Mouse (Mus musculus): ENCODE data around the gene Rfc2. TPM values are rescaled to one million over a fixed set of nuclear protein-coding genes. Genes with fewer than 3 reads are reported as not detected.

Gene Rfc2
- total and polyA plus RNA-seq, 3 experiments: 222 to 283 (median 237) TPM

- no peak overlapping the region for H3K4me2 ChIP-seq (ENCODE audit: insufficient read depth, low read depth, poor library complexity, severe bottlenecking)
- no peak overlapping the region for H3K27ac ChIP-seq (ENCODE audit: insufficient read depth, low read depth)
- H3K79me2 ChIP-seq (replicated peaks; ENCODE audit: control insufficient read depth, extremely low read depth, insufficient read depth, poor library complexity, severe bottlenecking): peaks cover 36% of the 10 kb centered on the region
- no peak overlapping the region for H3K4me3 ChIP-seq (replicated peaks in 1 of 3; ENCODE audit: low read depth in 2 of 3, low read length in 2 of 3, poor library complexity in 1 of 3)
- H3K4me1 ChIP-seq (ENCODE audit: control insufficient read depth in 1 of 2, insufficient read depth in 2 of 2): peaks cover 2 to 19% of the 10 kb centered on the region in 2 experiments; a peak in 2 of 4 replicates
- in situ Hi-C loops (cut with MboI; ENCODE audit: low pct_ligation_motif_present, low pct_unique_long_range_greater_than_20kb, low sequenced_read_pairs): no loop called here
- no peak overlapping the region for H3K9ac ChIP-seq (ENCODE audit: insufficient read depth, low read depth)
- TF ChIP-seq ZNF384 (IDR thresholded peaks at IDR 0.05; ENCODE audit: low read depth, low read length) (peak; percentile 59), ZMIZ1 (IDR thresholded peaks at IDR 0.05; ENCODE audit: low read depth, low read length) (no peak)
- peaks cover 1% of the 10 kb centered on the region for H3K27me3 ChIP-seq (replicated peaks)
- dilution Hi-C loops (cut with MboI; ENCODE audit: extremely low pct_ligation_motif_present, extremely low pct_unique_long_range_greater_than_20kb, low sequenced_read_pairs): no loop called here
- H3K9me3 ChIP-seq (replicated peaks; ENCODE audit: low read length): no peaks in the 10 kb centered on the region
- no peak for DNase-seq (ENCODE audit: extremely low read depth)
- peaks cover 5 to 16% of the 10 kb centered on the region in 2 experiments for H3K36me3 ChIP-seq (replicated peaks in 1 of 2; ENCODE audit: control insufficient read depth in 1 of 2, insufficient read depth in 1 of 2, low read length in 1 of 2)
Measured at GRCm38 (mm10) chr5:134640371-134640770, 59.2 kb downstream of the Rfc2 start.

- no peaks in the 10 kb centered on the region for H3K36me3 ChIP-seq (replicated peaks in 1 of 2; ENCODE audit: control insufficient read depth in 1 of 2, insufficient read depth in 1 of 2, low read length in 1 of 2)
- peaks cover 2 to 3% of the 10 kb centered on the region in 2 experiments; a peak in 2 of 4 replicates for H3K4me1 ChIP-seq (ENCODE audit: control insufficient read depth in 1 of 2, insufficient read depth in 2 of 2)
- H3K9me3 ChIP-seq (replicated peaks; ENCODE audit: low read length): peaks cover 6% of the 10 kb centered on the region
- in situ Hi-C loops (cut with MboI; ENCODE audit: low pct_ligation_motif_present, low pct_unique_long_range_greater_than_20kb, low sequenced_read_pairs) (no loop called here), dilution Hi-C loops (cut with MboI; ENCODE audit: extremely low pct_ligation_motif_present, extremely low pct_unique_long_range_greater_than_20kb, low sequenced_read_pairs) (no loop called here)
- no peak overlapping the region for H3K27ac ChIP-seq (ENCODE audit: insufficient read depth, low read depth)
- no peak for DNase-seq (ENCODE audit: extremely low read depth)
- no peak overlapping the region for H3K9ac ChIP-seq (ENCODE audit: insufficient read depth, low read depth)
- peaks cover 1% of the 10 kb centered on the region for H3K27me3 ChIP-seq (replicated peaks)
- TF ChIP-seq BHLHE40 (IDR thresholded peaks at IDR 0.05; ENCODE audit: low read depth, low read length) (no peak), SMC3 (IDR thresholded peaks at IDR 0.05; ENCODE audit: low read depth, low read length) (0 out of 2 replicates have a peak, but pooled peaks have one; percentile 8), CTCF (conservative IDR thresholded peaks at IDR 0.05 in 1 of 2, IDR thresholded peaks at IDR 0.05 in 1 of 2; ENCODE audit: low read depth in 2 of 2, low read length in 2 of 2) (peak in 1 of 2 experiments; percentile 25; a peak in 2 of 4 replicates), RAD21 (IDR thresholded peaks at IDR 0.05; ENCODE audit: low read depth, low read length) (peak; percentile 7)
- no peak overlapping the region for H3K4me3 ChIP-seq (replicated peaks in 1 of 3; ENCODE audit: low read depth in 2 of 3, low read length in 2 of 3, poor library complexity in 1 of 3)
- H3K4me2 ChIP-seq (ENCODE audit: insufficient read depth, low read depth, poor library complexity, severe bottlenecking): no peak overlapping the region
- H3K79me2 ChIP-seq (replicated peaks; ENCODE audit: control insufficient read depth, extremely low read depth, insufficient read depth, poor library complexity, severe bottlenecking): no peaks in the 10 kb centered on the region
Measured at GRCm38 (mm10) chr5:134644121-134644520, 63.0 kb downstream of the Rfc2 start.

GRCm38 (mm10) chr5:134644643-134645118 lies 63.5 kb downstream of the Rfc2 start:
- dilution Hi-C loops (cut with MboI; ENCODE audit: extremely low pct_ligation_motif_present, extremely low pct_unique_long_range_greater_than_20kb, low sequenced_read_pairs) (no loop called here), in situ Hi-C loops (cut with MboI; ENCODE audit: low pct_ligation_motif_present, low pct_unique_long_range_greater_than_20kb, low sequenced_read_pairs) (loop anchor here (5.0 kb wide), 1 partner anchor 43 kb away; the partner anchor contains the start of gene Limk1)
- Histone ChIP-seq H3K4me1 (ENCODE audit: control insufficient read depth in 1 of 2, insufficient read depth in 2 of 2) (peaks cover 2% of the 10 kb centered on the region in 2 experiments; a peak in 2 of 4 replicates), H3K9ac (ENCODE audit: insufficient read depth, low read depth) (no peak overlapping the region), H3K4me2 (ENCODE audit: insufficient read depth, low read depth, poor library complexity, severe bottlenecking) (no peak overlapping the region), H3K4me3 (replicated peaks in 1 of 3; ENCODE audit: low read depth in 2 of 3, low read length in 2 of 3, poor library complexity in 1 of 3) (no peak overlapping the region), H3K27ac (ENCODE audit: insufficient read depth, low read depth) (no peak overlapping the region), H3K36me3 (replicated peaks in 1 of 2; ENCODE audit: control insufficient read depth in 1 of 2, insufficient read depth in 1 of 2, low read length in 1 of 2) (no peaks in the 10 kb centered on the region), H3K27me3 (replicated peaks) (peaks cover 1% of the 10 kb centered on the region), H3K9me3 (replicated peaks; ENCODE audit: low read length) (peaks cover 6% of the 10 kb centered on the region), H3K79me2 (replicated peaks; ENCODE audit: control insufficient read depth, extremely low read depth, insufficient read depth, poor library complexity, severe bottlenecking) (no peaks in the 10 kb centered on the region)
- TF ChIP-seq MEF2A (IDR thresholded peaks at IDR 0.05; ENCODE audit: borderline replicate concordance, low read depth, low read length) (no peak), MAFK (IDR thresholded peaks at IDR 0.05; ENCODE audit: insufficient replicate concordance, low read length) (no peak), ETS1 (conservative IDR thresholded peaks at IDR 0.05; ENCODE audit: low read depth, low read length) (no peak), JUN (IDR thresholded peaks at IDR 0.05; ENCODE audit: insufficient read depth, low read depth, low read length) (no peak), RCOR1 (conservative IDR thresholded peaks at IDR 0.05; ENCODE audit: low read depth, low read length) (no peak), SIN3A (IDR thresholded peaks at IDR 0.05; ENCODE audit: low read length) (no peak), TBP (conservative IDR thresholded peaks at IDR 0.05; ENCODE audit: low read depth, low read length) (no peak), TCF12 (IDR thresholded peaks at IDR 0.05; ENCODE audit: low read depth, low read length) (no peak), NRF1 (IDR thresholded peaks at IDR 0.05; ENCODE audit: low read depth, low read length) (no peak), MYC (IDR thresholded peaks at IDR 0.05; ENCODE audit: low read depth, low read length) (no peak)
- DNase-seq (ENCODE audit: extremely low read depth): no peak
